ENCODE assay signal across 8 mouse cellular contexts in genomic region chr11:20915687-20916432, GRCm38 (mm10).
DNase-seq lines count a peak whose midpoint lies in the region; ATAC-seq and TF ChIP-seq lines count a peak whose summit lies in the region.

No protein-coding gene starts in this region.

- ATAC-seq in heart, embryonic 15.5 days (replicated peaks; ENCODE audit: insufficient number of reproducible peaks, insufficient read depth, low FRiP score, low read depth), result no peak
- ATAC-seq in liver, embryonic 11.5 days (replicated peaks; ENCODE audit: low FRiP score), result peak; percentile 80
- ATAC-seq in activated CD4-positive, CD25-positive, alpha-beta regulatory T cell, adult 4 months, result no peak

- peak; percentile 16 for DNase-seq in kidney, adult 9 months
- DNase-seq in kidney, adult 11 months, result no peak
- DNase-seq in liver, embryonic 11.5 days (ENCODE audit: low spot score), result no peak
- DNase-seq in Muller cell, postnatal 12 days (ENCODE audit: inconsistent ontology term), result no peak
- no peak for DNase-seq in layer of hippocampus, adult 9-11 months

- H3K4me3 ChIP-seq in bone marrow, adult 2 months (replicated peaks; ENCODE audit: control insufficient read depth, low read depth, low read length), result no peak overlapping the region
- H3K4me3 ChIP-seq in heart, embryonic 15.5 days, result no peak overlapping the region
- H3K4me3 ChIP-seq in liver, embryonic 11.5 days (ENCODE audit: low read depth, low read length), result no peak overlapping the region

- TF ChIP-seq POLR2A in bone marrow, adult 2 months (IDR thresholded peaks at IDR 0.05; ENCODE audit: borderline replicate concordance, control insufficient read depth, low read depth, low read length), result no peak

- peaks cover 4% of the 10 kb centered on the region; the same call in 1 of the 2 replicates for H3K4me1 ChIP-seq in bone marrow, adult 2 months (ENCODE audit: control insufficient read depth, insufficient read depth, low read length)
- peaks cover 33% of the 10 kb centered on the region for H3K4me1 ChIP-seq in heart, embryonic 15.5 days (replicated peaks)
- H3K4me1 ChIP-seq in liver, embryonic 11.5 days (replicated peaks; ENCODE audit: control insufficient read depth, insufficient read depth, low read length), result peaks cover 36% of the 10 kb centered on the region

- H3K36me3 ChIP-seq in heart, embryonic 15.5 days, result no peaks in the 10 kb centered on the region
- H3K36me3 ChIP-seq in liver, embryonic 11.5 days (ENCODE audit: control insufficient read depth, insufficient read depth, low read length), result no peaks in the 10 kb centered on the region

- H3K4me2 ChIP-seq in heart, embryonic 15.5 days, result no peak overlapping the region
- H3K4me2 ChIP-seq in liver, embryonic 11.5 days, result peak overlapping the region; percentile 53

- H3K27me3 ChIP-seq in heart, embryonic 15.5 days, result peaks cover 5% of the 10 kb centered on the region; the same call in 1 of the 2 replicates
- H3K27me3 ChIP-seq in liver, embryonic 11.5 days (replicated peaks; ENCODE audit: control insufficient read depth, insufficient read depth, low read length), result no peaks in the 10 kb centered on the region

- H3K9me3 ChIP-seq in heart, embryonic 15.5 days (replicated peaks), result no peaks in the 10 kb centered on the region
- H3K9me3 ChIP-seq in liver, embryonic 11.5 days (ENCODE audit: control insufficient read depth, low read length), result no peaks in the 10 kb centered on the region

- TF ChIP-seq CTCF in bone marrow, adult 2 months (IDR thresholded peaks at IDR 0.05; ENCODE audit: control insufficient read depth, insufficient read depth, low read length), result peak; percentile 33; the same call in 1 of the 2 replicates

- H3K27ac ChIP-seq in bone marrow, adult 2 months (ENCODE audit: control insufficient read depth, insufficient read depth, low read depth, low read length, poor library complexity), result peak overlapping the region; percentile 95
- H3K27ac ChIP-seq in heart, embryonic 15.5 days, result peak overlapping the region; percentile 84
- peak overlapping the region; percentile 92 for H3K27ac ChIP-seq in liver, embryonic 11.5 days (ENCODE audit: low read depth, low read length)

- no peak overlapping the region for H3K9ac ChIP-seq in heart, embryonic 15.5 days
- peak overlapping the region; percentile 50 for H3K9ac ChIP-seq in liver, embryonic 11.5 days (ENCODE audit: low read depth, low read length)

- WGBS in bone marrow, adult 2 months, result 44% methylated on average over 7 of the region's 7 CpGs
- 47% methylated on average over 7 of the region's 7 CpGs for WGBS in heart, embryonic 15.5 days
- WGBS in liver, embryonic 11.5 days, result 36% methylated on average over 7 of the region's 7 CpGs
